Mouse (Mus musculus) midbrain, embryonic 16.5 days (tissue): ENCODE data around the gene Mdn1. TPM values are rescaled to one million over a fixed set of nuclear protein-coding genes. Genes with fewer than 3 reads are reported as not detected.

Source experiments
- ATAC-seq: fragments of 200-750 bp; cut with Nextera tagmentation; 2 replicates; pipeline ENCODE4 v1.8.0; 2017; ENCODE audit warnings: moderate TSS enrichment
- H3K27ac ChIP-seq: fragments of 300-500 bp; sonication (generic); 2 replicates; pipeline ENCODE4 v1.5.1; 2014; ENCODE audit warnings: mild to moderate bottlenecking, low read length, mixed read lengths
- H3K27me3 ChIP-seq: fragments of 300-500 bp; sonication (generic); 2 replicates; pipeline ENCODE4 v1.6.1; 2014; ENCODE audit warnings: low read depth, low read length, mixed read lengths; ENCODE audit not compliant: control insufficient read depth, insufficient read depth
- H3K36me3 ChIP-seq: fragments of 300-500 bp; sonication (generic); 2 replicates; pipeline ENCODE4 v1.6.1; 2014; ENCODE audit warnings: mild to moderate bottlenecking, low read length, moderate library complexity, mixed read lengths; ENCODE audit not compliant: control insufficient read depth, insufficient read depth
- H3K4me1 ChIP-seq: fragments of 300-500 bp; sonication (generic); 2 replicates; pipeline ENCODE4 v1.6.1; 2014; ENCODE audit warnings: mild to moderate bottlenecking, low read length, mixed read lengths; ENCODE audit not compliant: control insufficient read depth, insufficient read depth
- H3K4me2 ChIP-seq: fragments of 300-500 bp; sonication (generic); 2 replicates; pipeline ENCODE4 v1.6.1; 2014; ENCODE audit warnings: mild to moderate bottlenecking, low read length, mixed read lengths
- H3K4me3 ChIP-seq: fragments of 300-500 bp; sonication (generic); 2 replicates; pipeline ENCODE4 v1.5.1; 2014; ENCODE audit warnings: low read depth, mild to moderate bottlenecking, low read length, moderate library complexity, mixed read lengths
- H3K9ac ChIP-seq: fragments of 300-500 bp; sonication (generic); 2 replicates; pipeline ENCODE4 v1.6.1; 2014; ENCODE audit warnings: low read depth, low read length, mixed read lengths
- H3K9me3 ChIP-seq: fragments of 300-500 bp; sonication (generic); replicated peaks from 2 replicates; pipeline ENCODE4 v1.6.1; 2014; ENCODE audit warnings: mild to moderate bottlenecking, low read length, mixed read lengths; ENCODE audit not compliant: control insufficient read depth, poor library complexity, severe bottlenecking
- WGBS: fragments of 180-500 bp; shearing (Covaris S2); extraction: QIAGEN DNeasy Blood & Tissue Kit; methylation state at CpG from one replicate; pipeline ENCODE4 v1.1.7; 2014; 5-methylcytosine and 5-hydroxymethylcytosine counted together
- polyA plus RNA-seq: library from polyadenylated mRNA; unstranded; fragments of >200 nt; fragmentation: Nextera tagmentation; extraction: Ambion mirVana; gene quantifications from 2 replicates; pipeline ENCODE4 v1.2.1, GENCODE M21; 2015

Gene Mdn1
- polyA plus RNA-seq, 1 experiment from 2014 or later = 14.4 TPM

GRCm38 (mm10) chr4:32674025-32674424, 17.1 kb downstream of the Mdn1 start:
- H3K27me3 ChIP-seq = no peaks in the 10 kb centered on the region
- no peak overlapping the region for H3K4me2 ChIP-seq
- no peaks in the 10 kb centered on the region for H3K4me1 ChIP-seq
- no peak overlapping the region for H3K4me3 ChIP-seq
- no peaks in the 10 kb centered on the region for H3K9me3 ChIP-seq
- no peak overlapping the region for H3K27ac ChIP-seq
- no peak for ATAC-seq
- H3K36me3 ChIP-seq = peaks cover 45% of the 10 kb centered on the region
- no peak overlapping the region for H3K9ac ChIP-seq
- 94% methylated on average over 2 of the region's 2 CpGs for WGBS

- Histone ChIP-seq H3K27ac (no peak overlapping the region), H3K4me3 (no peak overlapping the region), H3K4me1 (no peaks in the 10 kb centered on the region), H3K36me3 (peaks cover 43% of the 10 kb centered on the region), H3K27me3 (no peaks in the 10 kb centered on the region), H3K9ac (no peak overlapping the region), H3K4me2 (no peak overlapping the region), H3K9me3 (no peaks in the 10 kb centered on the region)
- 98% methylated on average over 3 of the region's 3 CpGs for WGBS
- ATAC-seq = no peak
These were observed 20.6 kb downstream of the Mdn1 start for GRCm38 (mm10) chr4:32677471-32677870.

GRCm38 (mm10) chr4:32680843-32681242, 23.9 kb downstream of the Mdn1 start:
- H3K4me1 ChIP-seq = no peaks in the 10 kb centered on the region
- WGBS = 76% methylated on average over 3 of the region's 3 CpGs
- H3K27me3 ChIP-seq = no peaks in the 10 kb centered on the region
- peaks cover 44% of the 10 kb centered on the region for H3K36me3 ChIP-seq
- no peak for ATAC-seq
- no peak overlapping the region for H3K9ac ChIP-seq
- H3K27ac ChIP-seq = no peak overlapping the region
- no peak overlapping the region for H3K4me3 ChIP-seq
- H3K4me2 ChIP-seq = no peak overlapping the region
- H3K9me3 ChIP-seq = no peaks in the 10 kb centered on the region

GRCm38 (mm10) chr4:32682471-32682870, 25.6 kb downstream of the Mdn1 start:
- no peak overlapping the region for H3K27ac ChIP-seq
- no peaks in the 10 kb centered on the region for H3K9me3 ChIP-seq
- H3K9ac ChIP-seq = no peak overlapping the region
- 81% methylated on average over 4 of the region's 4 CpGs for WGBS
- ATAC-seq = no peak
- no peaks in the 10 kb centered on the region for H3K27me3 ChIP-seq
- H3K4me1 ChIP-seq = no peaks in the 10 kb centered on the region
- peaks cover 45% of the 10 kb centered on the region for H3K36me3 ChIP-seq
- no peak overlapping the region for H3K4me2 ChIP-seq
- no peak overlapping the region for H3K4me3 ChIP-seq

- Histone ChIP-seq H3K4me3 (no peak overlapping the region), H3K4me1 (no peaks in the 10 kb centered on the region), H3K9me3 (no peaks in the 10 kb centered on the region), H3K27ac (no peak overlapping the region), H3K4me2 (no peak overlapping the region), H3K9ac (no peak overlapping the region), H3K36me3 (peaks cover 45% of the 10 kb centered on the region), H3K27me3 (no peaks in the 10 kb centered on the region)
- ATAC-seq = no peak
- WGBS = 89% methylated on average over 6 of the region's 6 CpGs
These were observed 26.2 kb downstream of the Mdn1 start for GRCm38 (mm10) chr4:32683061-32683582.

- Histone ChIP-seq H3K27ac (no peak overlapping the region), H3K4me3 (no peak overlapping the region), H3K9ac (no peak overlapping the region), H3K9me3 (no peaks in the 10 kb centered on the region), H3K27me3 (no peaks in the 10 kb centered on the region), H3K4me2 (no peak overlapping the region), H3K4me1 (no peaks in the 10 kb centered on the region), H3K36me3 (peaks cover 37% of the 10 kb centered on the region)
- ATAC-seq = no peak
- 97% methylated on average over 1 of the region's 1 CpGs for WGBS
These were observed 60.8 kb downstream of the Mdn1 start for GRCm38 (mm10) chr4:32717733-32718132.

- H3K36me3 ChIP-seq = peaks cover 44% of the 10 kb centered on the region
- ATAC-seq = no peak
- WGBS = 86% methylated on average over 6 of the region's 6 CpGs
- no peak overlapping the region for H3K27ac ChIP-seq
- H3K9ac ChIP-seq = no peak overlapping the region
- no peak overlapping the region for H3K4me2 ChIP-seq
- no peak overlapping the region for H3K4me3 ChIP-seq
- H3K9me3 ChIP-seq = no peaks in the 10 kb centered on the region
- H3K27me3 ChIP-seq = no peaks in the 10 kb centered on the region
- H3K4me1 ChIP-seq = no peaks in the 10 kb centered on the region
These were observed 88.5 kb downstream of the Mdn1 start for GRCm38 (mm10) chr4:32745394-32745793.

GRCm38 (mm10) chr4:32748396-32748795, 91.5 kb downstream of the Mdn1 start:
- no peak overlapping the region for H3K4me2 ChIP-seq
- no peak overlapping the region for H3K9ac ChIP-seq
- no peak for ATAC-seq
- H3K27ac ChIP-seq = no peak overlapping the region
- H3K4me3 ChIP-seq = no peak overlapping the region
- 93% methylated on average over 7 of the region's 7 CpGs for WGBS
- no peaks in the 10 kb centered on the region for H3K27me3 ChIP-seq
- H3K4me1 ChIP-seq = no peaks in the 10 kb centered on the region
- H3K36me3 ChIP-seq = peaks cover 42% of the 10 kb centered on the region
- H3K9me3 ChIP-seq = no peaks in the 10 kb centered on the region

- ATAC-seq = no peak
- Histone ChIP-seq H3K36me3 (peaks cover 36% of the 10 kb centered on the region), H3K9ac (no peak overlapping the region), H3K4me2 (no peak overlapping the region), H3K4me3 (no peak overlapping the region), H3K27ac (no peak overlapping the region), H3K9me3 (no peaks in the 10 kb centered on the region), H3K27me3 (no peaks in the 10 kb centered on the region), H3K4me1 (no peaks in the 10 kb centered on the region)
- WGBS = 100% methylated on average over 1 of the region's 1 CpGs
These were observed 93.8 kb downstream of the Mdn1 start for GRCm38 (mm10) chr4:32750711-32751110.
